Mouse (Mus musculus): Measurements from ENCODE around the gene Yipf3. TPM values are rescaled to one million over a fixed set of nuclear protein-coding genes. Genes with fewer than 3 reads are reported as not detected.

The Yipf3 gene
- 62.6 and 68.7 TPM in 2 replicates for polyA plus RNA-seq (2015; fragmentation: Nextera tagmentation; extraction: Ambion mirVana)

- peak; percentile 96 for DNase-seq
- no peaks in the 10 kb centered on the region for H3K27me3 ChIP-seq (ENCODE audit: insufficient read depth, low read length)
- peak within 1 kb of the TSS; percentile 96 for H3K4me2 ChIP-seq (ENCODE audit: low read depth, low read length)
- peak; percentile 95 for ATAC-seq
- H3K4me1 ChIP-seq (ENCODE audit: insufficient read depth): peaks cover 15% of the 10 kb centered on the region
- no peaks in the 10 kb centered on the region for H3K9me3 ChIP-seq (ENCODE audit: low read length)
- WGBS (ENCODE audit: insufficient replicate concordance): under 1% methylated on average over 53 of the region's 53 CpGs
- no peak for TF ChIP-seq CTCF (IDR thresholded peaks at IDR 0.05; ENCODE audit: low read depth)
- peak; percentile 62; the same call in 1 of the 2 replicates for TF ChIP-seq EP300 (IDR thresholded peaks at IDR 0.05; ENCODE audit: low read depth)
- H3K4me3 ChIP-seq (ENCODE audit: low read depth, low read length): peak within 1 kb of the TSS; percentile 97
- peaks cover 64% of the 10 kb centered on the region for H3K36me3 ChIP-seq (replicated peaks; ENCODE audit: insufficient read depth, low read length)
- peak within 1 kb of the TSS; percentile 86 for H3K27ac ChIP-seq (ENCODE audit: low read depth)
- H3K9ac ChIP-seq (replicated peaks): peak within 1 kb of the TSS; percentile 99
Measured at GRCm38 (mm10) chr17:46247512-46248188, at the start of gene Yipf3, which contains the start of gene Polr1c. Gene Yipf3 (plus strand): TSS chr17:46248080. Gene Polr1c (minus strand): TSS chr17:46248054.

DNA sequence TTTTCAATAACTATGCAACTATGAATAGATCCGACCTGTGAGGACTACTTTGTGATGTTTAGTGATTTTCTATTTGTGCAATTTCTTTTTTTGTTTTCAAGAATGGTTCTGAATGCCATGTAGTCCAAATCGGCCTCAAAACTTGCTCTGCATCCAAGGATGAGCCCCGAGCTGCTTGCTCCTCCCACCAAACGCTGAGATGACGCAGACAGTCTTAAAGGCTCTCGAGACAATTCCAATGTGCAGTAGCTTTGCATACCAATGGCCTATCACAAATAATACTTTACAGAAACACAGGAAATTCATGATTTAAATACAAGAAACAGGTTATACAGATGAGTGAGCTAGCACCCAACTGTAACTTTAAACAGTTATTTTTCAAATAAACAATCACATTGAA lies 46.7 kb upstream of the Yipf3 start:
- no peaks in the 10 kb centered on the region for H3K27me3 ChIP-seq (ENCODE audit: insufficient read depth, low read length)
- H3K9me3 ChIP-seq (ENCODE audit: low read length): no peaks in the 10 kb centered on the region
- H3K9ac ChIP-seq (replicated peaks): peak overlapping the region; percentile 80; the same call in 1 of the 2 replicates
- DNase-seq (peak; percentile 31), ATAC-seq (no peak)
- H3K4me1 ChIP-seq (ENCODE audit: insufficient read depth): peaks cover 24% of the 10 kb centered on the region
- H3K27ac ChIP-seq (ENCODE audit: low read depth): no peak overlapping the region
- peaks cover 32% of the 10 kb centered on the region for H3K36me3 ChIP-seq (replicated peaks; ENCODE audit: insufficient read depth, low read length)
- WGBS (ENCODE audit: insufficient replicate concordance): 43% methylated on average over 6 of the region's 6 CpGs
- TF ChIP-seq EP300 (IDR thresholded peaks at IDR 0.05; ENCODE audit: low read depth) (no peak), CTCF (IDR thresholded peaks at IDR 0.05; ENCODE audit: low read depth) (no peak)
- H3K4me3 ChIP-seq (ENCODE audit: low read depth, low read length): peak overlapping the region; percentile 88
- peak overlapping the region; percentile 93 for H3K4me2 ChIP-seq (ENCODE audit: low read depth, low read length)

- Histone ChIP-seq H3K9me3 (ENCODE audit: low read length) (no peaks in the 10 kb centered on the region), H3K4me2 (ENCODE audit: low read depth, low read length) (peak within 1 kb of the TSS; percentile 93), H3K4me3 (ENCODE audit: low read depth, low read length) (peak within 1 kb of the TSS; percentile 88), H3K36me3 (replicated peaks; ENCODE audit: insufficient read depth, low read length) (peaks cover 33% of the 10 kb centered on the region), H3K9ac (replicated peaks) (peak within 1 kb of the TSS; percentile 84), H3K27ac (ENCODE audit: low read depth) (peak within 1 kb of the TSS; percentile 92), H3K27me3 (ENCODE audit: insufficient read depth, low read length) (no peaks in the 10 kb centered on the region), H3K4me1 (ENCODE audit: insufficient read depth) (peaks cover 24% of the 10 kb centered on the region)
- DNase-seq: peak; percentile 96
- under 1% methylated on average over 66 of the region's 66 CpGs for WGBS (ENCODE audit: insufficient replicate concordance)
- TF ChIP-seq EP300 (IDR thresholded peaks at IDR 0.05; ENCODE audit: low read depth) (no peak), CTCF (IDR thresholded peaks at IDR 0.05; ENCODE audit: low read depth) (0 out of 2 replicates have a peak, but pooled peaks have one; percentile 3)
- peak; percentile 96 for ATAC-seq
Measured at GRCm38 (mm10) chr17:46202421-46203071, 45.3 kb upstream of the Yipf3 start, which contains the start of the genes Polh and Xpo5. Gene Polh (minus strand): TSS chr17:46202645. Gene Xpo5 (plus strand): TSS chr17:46202782.

- under 1% methylated on average over 20 of the region's 20 CpGs for WGBS (ENCODE audit: insufficient replicate concordance)
- peak; percentile 5 for ATAC-seq
- Histone ChIP-seq H3K27me3 (ENCODE audit: insufficient read depth, low read length) (no peaks in the 10 kb centered on the region), H3K9me3 (ENCODE audit: low read length) (no peaks in the 10 kb centered on the region), H3K4me3 (ENCODE audit: low read depth, low read length) (peak overlapping the region; percentile 88), H3K36me3 (replicated peaks; ENCODE audit: insufficient read depth, low read length) (peaks cover 33% of the 10 kb centered on the region), H3K4me1 (ENCODE audit: insufficient read depth) (peaks cover 24% of the 10 kb centered on the region), H3K9ac (replicated peaks) (peak overlapping the region; percentile 84), H3K27ac (ENCODE audit: low read depth) (peak overlapping the region; percentile 92), H3K4me2 (ENCODE audit: low read depth, low read length) (peak overlapping the region; percentile 93)
- no peak for TF ChIP-seq CTCF (IDR thresholded peaks at IDR 0.05; ENCODE audit: low read depth)
- no peak for TF ChIP-seq EP300 (IDR thresholded peaks at IDR 0.05; ENCODE audit: low read depth)
- DNase-seq: no peak
Measured at GRCm38 (mm10) chr17:46203078-46203477, 44.8 kb upstream of the Yipf3 start.

DNA sequence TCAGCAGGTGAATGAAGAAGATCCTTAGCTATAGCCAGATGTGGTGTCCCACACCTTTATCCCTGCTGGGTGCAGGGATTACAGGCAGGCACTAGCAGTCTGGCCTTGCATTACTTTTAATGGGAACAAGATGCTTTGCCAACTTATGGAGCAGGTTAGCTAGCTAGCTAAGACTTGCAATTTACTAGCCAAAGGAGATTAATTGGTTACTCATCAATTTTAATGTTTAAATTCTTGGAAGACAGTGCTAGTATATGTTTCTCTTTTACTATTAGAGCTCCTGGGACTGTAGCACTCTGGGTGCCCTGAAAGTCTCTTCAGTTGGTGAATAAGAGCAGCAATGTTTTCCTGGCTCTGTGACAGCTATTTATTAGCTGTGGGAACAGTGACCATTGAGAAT lies 41.2 kb upstream of the Yipf3 start:
- Histone ChIP-seq H3K27ac (ENCODE audit: low read depth) (no peak overlapping the region), H3K4me3 (ENCODE audit: low read depth, low read length) (0 out of 2 replicates have a peak overlapping the region, but pooled peaks have one; percentile 1), H3K36me3 (replicated peaks; ENCODE audit: insufficient read depth, low read length) (peaks cover 53% of the 10 kb centered on the region), H3K4me2 (ENCODE audit: low read depth, low read length) (peak overlapping the region; percentile 32; the same call in 1 of the 2 replicates), H3K9ac (replicated peaks) (no peak overlapping the region; the same call in 1 of the 2 replicates), H3K27me3 (ENCODE audit: insufficient read depth, low read length) (no peaks in the 10 kb centered on the region), H3K4me1 (ENCODE audit: insufficient read depth) (peaks cover 15% of the 10 kb centered on the region), H3K9me3 (ENCODE audit: low read length) (no peaks in the 10 kb centered on the region)
- no peak for DNase-seq
- ATAC-seq: no peak
- TF ChIP-seq EP300 (IDR thresholded peaks at IDR 0.05; ENCODE audit: low read depth) (no peak), CTCF (IDR thresholded peaks at IDR 0.05; ENCODE audit: low read depth) (no peak)

- TF ChIP-seq EP300 (IDR thresholded peaks at IDR 0.05; ENCODE audit: low read depth): no peak
- no peak for TF ChIP-seq CTCF (IDR thresholded peaks at IDR 0.05; ENCODE audit: low read depth)
- H3K36me3 ChIP-seq (replicated peaks; ENCODE audit: insufficient read depth, low read length): peaks cover 81% of the 10 kb centered on the region
- H3K4me3 ChIP-seq (ENCODE audit: low read depth, low read length): no peak overlapping the region
- H3K9ac ChIP-seq (replicated peaks): no peak overlapping the region
- H3K4me1 ChIP-seq (ENCODE audit: insufficient read depth): no peaks in the 10 kb centered on the region
- no peak overlapping the region for H3K4me2 ChIP-seq (ENCODE audit: low read depth, low read length)
- ATAC-seq (no peak), DNase-seq (no peak)
- 85% methylated on average over 3 of the region's 3 CpGs for WGBS (ENCODE audit: insufficient replicate concordance)
- H3K9me3 ChIP-seq (ENCODE audit: low read length): no peaks in the 10 kb centered on the region
- no peak overlapping the region for H3K27ac ChIP-seq (ENCODE audit: low read depth)
- no peaks in the 10 kb centered on the region for H3K27me3 ChIP-seq (ENCODE audit: insufficient read depth, low read length)
Measured at GRCm38 (mm10) chr17:46210550-46210949, 37.3 kb upstream of the Yipf3 start.
